ENCODE assay signal across 28 mouse cellular contexts in the genomic region with DNA sequence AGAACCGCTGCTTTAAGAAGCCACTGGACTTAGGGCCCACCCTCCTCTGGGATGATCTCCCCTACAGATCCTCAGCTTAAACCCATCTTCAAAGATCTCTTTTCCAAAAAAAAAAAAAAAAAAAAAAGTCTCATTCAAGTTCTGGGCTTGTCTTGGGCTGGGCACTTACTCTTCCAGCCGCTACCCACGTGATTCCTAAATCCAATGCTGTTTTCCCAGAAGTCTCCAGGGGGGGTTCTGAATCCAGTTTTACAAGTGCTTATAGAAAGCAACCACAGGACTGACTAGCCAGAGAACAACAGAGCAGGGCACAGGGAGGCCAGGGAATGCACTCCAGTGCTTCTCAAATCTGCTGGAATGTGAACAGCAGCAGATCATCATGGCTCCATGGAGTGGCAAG. TPM values are rescaled to one million over a fixed set of nuclear protein-coding genes. Genes with fewer than 3 reads are reported as not detected.
DNase-seq lines count a peak whose midpoint lies in the region; ATAC-seq and TF ChIP-seq lines count a peak whose summit lies in the region.
"Had no signal": no experiment of that assay in that cellular context is flagged by ENCODE, and none has a peak within 500 bp of the region (broad histone marks: within the 10 kb centered on the region; RNA-seq: fewer than 3 reads in every experiment).

No protein-coding gene starts in this region.

- no peak for ATAC-seq in heart, embryonic 13.5 days (ENCODE audit: extremely low read depth, insufficient number of reproducible peaks, low FRiP score, low TSS enrichment)
- no peak for ATAC-seq in lung, embryonic 15.5 days (ENCODE audit: borderline replicate concordance, extremely low read depth, low FRiP score, low TSS enrichment)
- ATAC-seq: forebrain, postnatal 0 days; intestine, postnatal 0 days; midbrain, embryonic 13.5 days had no signal

- no peak for TF ChIP-seq CTCF in testis, adult 2 months (IDR thresholded peaks at IDR 0.05; ENCODE audit: control insufficient read depth, insufficient read depth, insufficient replicate concordance, low read depth, low read length)
- no peak for TF ChIP-seq CTCF in left cerebral cortex, adult 2 months (IDR thresholded peaks at IDR 0.05)

- H3K4me1 ChIP-seq in heart, embryonic 13.5 days = peaks cover 59% of the 10 kb centered on the region
- H3K4me1 ChIP-seq in lung, embryonic 15.5 days = peaks cover 55% of the 10 kb centered on the region
- H3K4me1 ChIP-seq in testis, adult 2 months (ENCODE audit: control insufficient read depth, insufficient read depth, low read length) = peaks cover 9% of the 10 kb centered on the region

- H3K4me2 ChIP-seq in heart, embryonic 13.5 days = no peak overlapping the region
- no peak overlapping the region for H3K4me2 ChIP-seq in lung, embryonic 15.5 days
- H3K4me2 ChIP-seq: embryonic facial prominence, embryonic 13.5 days; hindbrain, embryonic 13.5 days; limb, embryonic 15.5 days; midbrain, embryonic 13.5 days; neural tube, embryonic 13.5 days had no signal

- peak overlapping the region; percentile 20 for H3K27ac ChIP-seq in heart, embryonic 13.5 days (replicated peaks)
- H3K27ac ChIP-seq in lung, embryonic 15.5 days = peak overlapping the region; percentile 60; the same call in 1 of the 2 replicates
- H3K27ac ChIP-seq in testis, adult 2 months (ENCODE audit: control insufficient read depth, insufficient read depth, low read depth, low read length) = no peak overlapping the region
- H3K27ac ChIP-seq in left cerebral cortex, adult 2 months = no peak overlapping the region
- H3K27ac ChIP-seq: embryonic facial prominence, embryonic 13.5 days; hindbrain, embryonic 13.5 days; limb, embryonic 10.5 days; limb, embryonic 15.5 days; liver, embryonic 14.5 days; midbrain, embryonic 13.5 days; neural tube, embryonic 13.5 days had no signal

- intact Hi-C loops in heart, postnatal 14 days (cut with DNase I) = no loop called here
- intact Hi-C loops in left cerebral cortex, adult 2 months (cut with DNase I) = no loop called here

- no peak for DNase-seq in heart, postnatal 14 days
- no peak for DNase-seq in lung, postnatal 14 days
- DNase-seq in testis, postnatal 14 days (ENCODE audit: low spot score) = no peak
- DNase-seq in adrenal gland, postnatal 4 days (ENCODE audit: low spot score in 2 of 2) = no peak
- no peak for DNase-seq in left cerebral cortex, adult 2 months (ENCODE audit: extremely low spot score in 1 of 2, low spot score in 2 of 2)
- DNase-seq: adrenal gland, postnatal 14 days; cerebellum, adult 11-12 months; cerebellum, adult 9-11 months; forebrain, postnatal 0 days; gastrocnemius, postnatal 10 days; heart, postnatal 10 days; kidney, adult 9 months; kidney, postnatal 10 days; layer of hippocampus, postnatal 36 days; right cerebral cortex, postnatal 4 days; thymus, postnatal 25 days had no signal

- 77% methylated on average over 3 of the region's 3 CpGs for WGBS in heart, embryonic 13.5 days
- WGBS in lung, embryonic 15.5 days = 75% methylated on average over 3 of the region's 3 CpGs

- H3K4me3 ChIP-seq in heart, embryonic 13.5 days = no peak overlapping the region
- no peak overlapping the region for H3K4me3 ChIP-seq in lung, embryonic 15.5 days
- H3K4me3 ChIP-seq in testis, adult 2 months (ENCODE audit: control insufficient read depth, low read depth, low read length) = peak overlapping the region; percentile 28
- no peak overlapping the region for H3K4me3 ChIP-seq in left cerebral cortex, adult 2 months
- H3K4me3 ChIP-seq: embryonic facial prominence, embryonic 13.5 days; hindbrain, embryonic 13.5 days; limb, embryonic 10.5 days; limb, embryonic 15.5 days; midbrain, embryonic 13.5 days; neural tube, embryonic 13.5 days had no signal

- H3K36me3 ChIP-seq in heart, embryonic 13.5 days = no peaks in the 10 kb centered on the region
- no peaks in the 10 kb centered on the region for H3K36me3 ChIP-seq in lung, embryonic 15.5 days
- H3K36me3 ChIP-seq in testis, adult 2 months (ENCODE audit: control insufficient read depth, insufficient read depth, low read length) = no peaks in the 10 kb centered on the region
- H3K36me3 ChIP-seq: embryonic facial prominence, embryonic 13.5 days; G1E; hindbrain, embryonic 13.5 days; limb, embryonic 10.5 days; limb, embryonic 15.5 days; midbrain, embryonic 13.5 days; neural tube, embryonic 13.5 days had no signal

- H3K9me3 ChIP-seq in heart, embryonic 13.5 days = no peaks in the 10 kb centered on the region
- no peaks in the 10 kb centered on the region for H3K9me3 ChIP-seq in lung, embryonic 15.5 days
- H3K9me3 ChIP-seq: embryonic facial prominence, embryonic 13.5 days; G1E; hindbrain, embryonic 13.5 days; limb, embryonic 10.5 days; limb, embryonic 15.5 days; midbrain, embryonic 13.5 days; neural tube, embryonic 13.5 days had no signal

- no peak overlapping the region for H3K9ac ChIP-seq in heart, embryonic 13.5 days
- no peak overlapping the region for H3K9ac ChIP-seq in lung, embryonic 15.5 days
- H3K9ac ChIP-seq: embryonic facial prominence, embryonic 13.5 days; forebrain, postnatal 0 days; hindbrain, embryonic 13.5 days; limb, embryonic 15.5 days; liver, embryonic 14.5 days; midbrain, embryonic 13.5 days; neural tube, embryonic 13.5 days had no signal

- no peak for TF ChIP-seq POLR2A in testis, adult 2 months (IDR thresholded peaks at IDR 0.05; ENCODE audit: control insufficient read depth, low read depth, low read length)

- no peaks in the 10 kb centered on the region for H3K27me3 ChIP-seq in heart, embryonic 13.5 days (replicated peaks)
- no peaks in the 10 kb centered on the region for H3K27me3 ChIP-seq in lung, embryonic 15.5 days
- H3K27me3 ChIP-seq in testis, adult 2 months (ENCODE audit: control insufficient read depth, insufficient read depth, low read length) = no peaks in the 10 kb centered on the region
- H3K27me3 ChIP-seq: embryonic facial prominence, embryonic 13.5 days; limb, embryonic 15.5 days; neural tube, embryonic 13.5 days had no signal

RNA-seq across cellular contexts. Expression of a gene that starts 29.5 kb away (rescaled TPM):
- 1.3 and 1.4 TPM in 2 replicates for polyA plus RNA-seq in heart, embryonic 13.5 days (2015; fragmentation: Nextera tagmentation; extraction: Ambion mirVana)
- total RNA-seq in heart, postnatal 14 days (2021) = 10 to 100 TPM in 1 of 2 experiments, 1 to 10 TPM in 1; 10.0 to 11.5 TPM
- 4.3 and 4.8 TPM in 2 replicates for polyA plus RNA-seq in lung, embryonic 15.5 days (2015; fragmentation: Nextera tagmentation; extraction: Ambion mirVana)
- polyA plus RNA-seq in testis, adult 2 months (2012; rRNA removed) = 0.15 and 0.71 TPM in 2 replicates
- total RNA-seq in adrenal gland, postnatal 4 days (2021) = 10 to 100 TPM; 11.0 to 14.8 TPM
- 1 to 10 TPM; 3.7 to 4.6 TPM for total RNA-seq in left cerebral cortex, adult 2 months (2021)

RNA-seq across cellular contexts. Expression of a gene that starts 53.4 kb away (rescaled TPM):
- 11.9 and 12.2 TPM in 2 replicates for polyA plus RNA-seq in heart, embryonic 13.5 days (2015; fragmentation: Nextera tagmentation; extraction: Ambion mirVana)
- 10 to 100 TPM; 32.4 to 35.0 TPM for total RNA-seq in heart, postnatal 14 days (2021)
- polyA plus RNA-seq in lung, embryonic 15.5 days (2015; fragmentation: Nextera tagmentation; extraction: Ambion mirVana) = 12.9 and 14.6 TPM in 2 replicates
- 1.6 and 2.0 TPM in 2 replicates for polyA plus RNA-seq in testis, adult 2 months (2012; rRNA removed)
- total RNA-seq in adrenal gland, postnatal 4 days (2021) = 10 to 100 TPM; 22.9 to 23.1 TPM
- 10 to 100 TPM; 46.2 to 51.7 TPM for total RNA-seq in left cerebral cortex, adult 2 months (2021)

Comparison
In these comparisons a context has a peak if more than half of its experiments do, and no peak if none do; other contexts are left out.
1. H3K27ac ChIP-seq: peak in heart, embryonic 13.5 days (single experiment) and lung, embryonic 15.5 days (single experiment); none in testis, adult 2 months (single experiment) and left cerebral cortex, adult 2 months (single experiment).